Mouse (Mus musculus) neural tube, embryonic 13.5 days (tissue): ENCODE measurements at regions not wholly inside any gene's neighbourhood (a gene's known extent, or its start where the extent isn't known, plus 50 kb on each side); places are given as distances from the start of the nearest gene placed in this dataset.

Experiments
- ATAC-seq: fragments of 200-750 bp; cut with Nextera tagmentation; 2 replicates; pipeline ENCODE4 v1.8.0; 2017; ENCODE audit warnings: low read depth, mild to moderate bottlenecking, moderate TSS enrichment, moderate library complexity
- H3K27ac ChIP-seq: fragments of 300-500 bp; sonication (generic); replicated peaks from 2 replicates; pipeline ENCODE4 v1.5.1; 2015; ENCODE audit warnings: moderate library complexity, mild to moderate bottlenecking, inconsistent platforms
- H3K27me3 ChIP-seq: fragments of 300-500 bp; sonication (generic); 2 replicates; pipeline ENCODE4 v1.6.1; 2015; ENCODE audit warnings: mild to moderate bottlenecking, inconsistent platforms
- H3K36me3 ChIP-seq: fragments of 300-500 bp; sonication (generic); 2 replicates; pipeline ENCODE4 v1.6.1; 2015; ENCODE audit warnings: mild to moderate bottlenecking, inconsistent platforms
- H3K4me1 ChIP-seq: fragments of 300-500 bp; sonication (generic); replicated peaks from 2 replicates; pipeline ENCODE4 v1.6.1; 2015; ENCODE audit warnings: inconsistent platforms
- H3K4me2 ChIP-seq: fragments of 300-500 bp; sonication (generic); 2 replicates; pipeline ENCODE4 v1.6.1; 2015; ENCODE audit warnings: inconsistent platforms, mild to moderate bottlenecking, moderate library complexity
- H3K4me3 ChIP-seq: fragments of 300-500 bp; sonication (generic); 2 replicates; pipeline ENCODE4 v1.5.1; 2015; ENCODE audit warnings: mild to moderate bottlenecking, inconsistent platforms
- H3K9ac ChIP-seq: fragments of 300-500 bp; sonication (generic); 2 replicates; pipeline ENCODE4 v1.6.1; 2015; ENCODE audit warnings: moderate library complexity, mild to moderate bottlenecking, inconsistent platforms
- H3K9me3 ChIP-seq: fragments of 300-500 bp; sonication (generic); 2 replicates; pipeline ENCODE4 v1.6.1; 2016; ENCODE audit warnings: inconsistent platforms
- WGBS: fragments of 180-500 bp; shearing (Covaris S2); methylation state at CpG from one replicate; pipeline ENCODE4 v1.1.7; 2015; 5-methylcytosine and 5-hydroxymethylcytosine counted together

GRCm38 (mm10) chr15:96944741-96945140 lies 111.0 kb downstream of the Slc38a4 start:
- WGBS = 95% methylated on average over 4 of the region's 4 CpGs
- no peaks in the 10 kb centered on the region for H3K9me3 ChIP-seq
- H3K27me3 ChIP-seq = no peaks in the 10 kb centered on the region
- H3K4me3 ChIP-seq = no peak overlapping the region
- H3K36me3 ChIP-seq = no peaks in the 10 kb centered on the region
- H3K4me1 ChIP-seq = no peaks in the 10 kb centered on the region
- H3K9ac ChIP-seq = no peak overlapping the region
- H3K4me2 ChIP-seq = no peak overlapping the region
- ATAC-seq = no peak
- H3K27ac ChIP-seq = no peak overlapping the region

GRCm38 (mm10) chr15:96942651-96943050 lies 113.1 kb downstream of the Slc38a4 start:
- H3K27ac ChIP-seq = no peak overlapping the region
- ATAC-seq = no peak
- H3K9me3 ChIP-seq = no peaks in the 10 kb centered on the region
- H3K9ac ChIP-seq = no peak overlapping the region
- no peak overlapping the region for H3K4me2 ChIP-seq
- WGBS = 87% methylated on average over 4 of the region's 4 CpGs
- H3K4me1 ChIP-seq = no peaks in the 10 kb centered on the region
- no peak overlapping the region for H3K4me3 ChIP-seq
- H3K36me3 ChIP-seq = no peaks in the 10 kb centered on the region
- no peaks in the 10 kb centered on the region for H3K27me3 ChIP-seq

GRCm38 (mm10) chr15:96938406-96938805 lies 117.3 kb downstream of the Slc38a4 start:
- Histone ChIP-seq H3K27me3 (no peaks in the 10 kb centered on the region; the same call in 1 of the 2 replicates), H3K9ac (no peak overlapping the region), H3K27ac (no peak overlapping the region), H3K9me3 (no peaks in the 10 kb centered on the region), H3K4me3 (no peak overlapping the region), H3K4me1 (no peaks in the 10 kb centered on the region; the same call in 1 of the 2 replicates), H3K36me3 (no peaks in the 10 kb centered on the region), H3K4me2 (no peak overlapping the region)
- 83% methylated on average over 4 of the region's 4 CpGs for WGBS
- ATAC-seq = no peak

- no peak overlapping the region for H3K4me3 ChIP-seq
- 82% methylated on average over 6 of the region's 6 CpGs for whole genome bisulfite sequencing
- ATAC-seq = no peak
- H3K9ac ChIP-seq = no peak overlapping the region
- H3K4me2 ChIP-seq = no peak overlapping the region
- H3K9me3 ChIP-seq = no peaks in the 10 kb centered on the region
- H3K27me3 ChIP-seq = no peaks in the 10 kb centered on the region; the same call in 1 of the 2 replicates
- no peaks in the 10 kb centered on the region for H3K36me3 ChIP-seq
- no peaks in the 10 kb centered on the region; the same call in 1 of the 2 replicates for H3K4me1 ChIP-seq
- H3K27ac ChIP-seq = no peak overlapping the region
Measured at GRCm38 (mm10) chr15:96937623-96938022, 118.1 kb downstream of the Slc38a4 start.

- H3K4me1 ChIP-seq = no peaks in the 10 kb centered on the region; the same call in 1 of the 2 replicates
- no peaks in the 10 kb centered on the region; the same call in 1 of the 2 replicates for H3K27me3 ChIP-seq
- 6% methylated on average over 18 of the region's 18 CpGs for WGBS
- peak overlapping the region; percentile 59 for H3K9ac ChIP-seq
- H3K4me3 ChIP-seq = peak overlapping the region; percentile 20
- no peak overlapping the region for H3K27ac ChIP-seq
- no peaks in the 10 kb centered on the region for H3K36me3 ChIP-seq
- H3K4me2 ChIP-seq = peak overlapping the region; percentile 49
- peak; percentile 89 for ATAC-seq
- no peaks in the 10 kb centered on the region for H3K9me3 ChIP-seq
Measured at GRCm38 (mm10) chr15:96936705-96937346, 118.9 kb downstream of the Slc38a4 start.

GRCm38 (mm10) chr15:96936216-96936615 lies 119.5 kb downstream of the Slc38a4 start:
- H3K4me3 ChIP-seq = 0 out of 2 replicates have a peak overlapping the region, but pooled peaks have one; percentile 20
- H3K9ac ChIP-seq = no peak overlapping the region

GRCm38 (mm10) chr15:96933451-96933850 lies 122.3 kb downstream of the Slc38a4 start:
- Histone ChIP-seq H3K27me3 (no peaks in the 10 kb centered on the region; the same call in 1 of the 2 replicates), H3K36me3 (no peaks in the 10 kb centered on the region), H3K4me3 (no peak overlapping the region), H3K4me2 (no peak overlapping the region), H3K4me1 (no peaks in the 10 kb centered on the region; the same call in 1 of the 2 replicates), H3K9ac (no peak overlapping the region), H3K9me3 (no peaks in the 10 kb centered on the region), H3K27ac (no peak overlapping the region)
- ATAC-seq = no peak
- 21% methylated on average over 3 of the region's 3 CpGs for WGBS

More at GRCm38 (mm10) chr15:96936216-96936615, 119.5 kb downstream of the Slc38a4 start:
- ATAC-seq = no peak
- Histone ChIP-seq H3K27me3 (no peaks in the 10 kb centered on the region; the same call in 1 of the 2 replicates), H3K36me3 (no peaks in the 10 kb centered on the region), H3K4me2 (peak overlapping the region; percentile 49), H3K4me1 (no peaks in the 10 kb centered on the region; the same call in 1 of the 2 replicates), H3K9me3 (no peaks in the 10 kb centered on the region), H3K27ac (no peak overlapping the region)
- 82% methylated on average over 5 of the region's 5 CpGs for WGBS

- ATAC-seq = no peak
- WGBS = 82% methylated on average over 6 of the region's 6 CpGs
- Histone ChIP-seq H3K4me2 (no peak overlapping the region), H3K4me3 (no peak overlapping the region), H3K9me3 (no peaks in the 10 kb centered on the region), H3K9ac (no peak overlapping the region), H3K36me3 (no peaks in the 10 kb centered on the region), H3K27ac (no peak overlapping the region), H3K4me1 (no peaks in the 10 kb centered on the region), H3K27me3 (no peaks in the 10 kb centered on the region)
Measured at GRCm38 (mm10) chr15:96930531-96930930, 125.2 kb downstream of the Slc38a4 start.

- H3K4me1 ChIP-seq = no peaks in the 10 kb centered on the region
- H3K27ac ChIP-seq = no peak overlapping the region
- H3K9me3 ChIP-seq = no peaks in the 10 kb centered on the region
- H3K27me3 ChIP-seq = no peaks in the 10 kb centered on the region
- no peaks in the 10 kb centered on the region for H3K36me3 ChIP-seq
- no peak overlapping the region for H3K9ac ChIP-seq
- 80% methylated on average over 4 of the region's 4 CpGs for WGBS
- no peak for ATAC-seq
- H3K4me3 ChIP-seq = no peak overlapping the region
- no peak overlapping the region for H3K4me2 ChIP-seq
Measured at GRCm38 (mm10) chr15:96929788-96930187, 126.0 kb downstream of the Slc38a4 start.

GRCm38 (mm10) chr15:96928692-96929091 lies 127.1 kb downstream of the Slc38a4 start:
- WGBS = 92% methylated on average over 4 of the region's 4 CpGs
- H3K4me3 ChIP-seq = no peak overlapping the region
- H3K9ac ChIP-seq = no peak overlapping the region
- no peaks in the 10 kb centered on the region for H3K27me3 ChIP-seq
- no peaks in the 10 kb centered on the region for H3K9me3 ChIP-seq
- H3K36me3 ChIP-seq = no peaks in the 10 kb centered on the region
- H3K27ac ChIP-seq = no peak overlapping the region
- ATAC-seq = no peak
- no peak overlapping the region for H3K4me2 ChIP-seq
- no peaks in the 10 kb centered on the region for H3K4me1 ChIP-seq

- no peak for ATAC-seq
- Histone ChIP-seq H3K27ac (no peak overlapping the region), H3K4me1 (no peaks in the 10 kb centered on the region), H3K4me2 (no peak overlapping the region), H3K9me3 (no peaks in the 10 kb centered on the region), H3K9ac (no peak overlapping the region), H3K4me3 (no peak overlapping the region), H3K36me3 (no peaks in the 10 kb centered on the region), H3K27me3 (no peaks in the 10 kb centered on the region)
- WGBS = 90% methylated on average over 4 of the region's 4 CpGs
Measured at GRCm38 (mm10) chr15:96927674-96928073, 128.1 kb downstream of the Slc38a4 start.

GRCm38 (mm10) chr15:96926660-96927059 lies 129.1 kb downstream of the Slc38a4 start:
- WGBS = 75% methylated on average over 1 of the region's 1 CpGs

GRCm38 (mm10) chr15:96916586-96916985 lies 139.2 kb downstream of the Slc38a4 start:
- WGBS = 95% methylated on average over 7 of the region's 7 CpGs
- ATAC-seq = no peak

More at GRCm38 (mm10) chr15:96926660-96927059, 129.1 kb downstream of the Slc38a4 start:
- no peak for ATAC-seq
- Histone ChIP-seq H3K4me1 (no peaks in the 10 kb centered on the region), H3K27ac (no peak overlapping the region), H3K9ac (no peak overlapping the region), H3K4me3 (no peak overlapping the region), H3K4me2 (no peak overlapping the region), H3K36me3 (no peaks in the 10 kb centered on the region), H3K27me3 (no peaks in the 10 kb centered on the region), H3K9me3 (no peaks in the 10 kb centered on the region)

More at GRCm38 (mm10) chr15:96916586-96916985, 139.2 kb downstream of the Slc38a4 start:
- Histone ChIP-seq H3K4me2 (no peak overlapping the region), H3K9ac (no peak overlapping the region), H3K4me3 (no peak overlapping the region), H3K27me3 (no peaks in the 10 kb centered on the region), H3K4me1 (no peaks in the 10 kb centered on the region), H3K36me3 (no peaks in the 10 kb centered on the region), H3K9me3 (no peaks in the 10 kb centered on the region; the same call in 1 of the 2 replicates), H3K27ac (no peak overlapping the region)
